In genomic region chr8:93572095-93572501, GRCm38 (mm10) we compare ENCODE assay signal across 8 mouse cellular contexts. TPM values are rescaled to one million over a fixed set of nuclear protein-coding genes. Genes with fewer than 3 reads are reported as not detected.
DNase-seq lines count a peak whose midpoint lies in the region; ATAC-seq and TF ChIP-seq lines count a peak whose summit lies in the region.

No protein-coding gene starts in this region.

- H3K9me3 ChIP-seq in lung, embryonic 15.5 days, result peaks cover 3% of the 10 kb centered on the region; the same call in 1 of the 2 replicates
- H3K9me3 ChIP-seq in hindbrain, embryonic 15.5 days, result 0 out of 2 replicates have a peak, but pooled peaks cover 4% of the 10 kb centered on the region

- H3K27ac ChIP-seq in lung, embryonic 15.5 days, result peak overlapping the region; percentile 87
- peak overlapping the region; percentile 83 for H3K27ac ChIP-seq in hindbrain, embryonic 15.5 days (replicated peaks)
- peak overlapping the region; percentile 92 for H3K27ac ChIP-seq in olfactory bulb, adult 2 months (ENCODE audit: insufficient read depth, low read depth, low read length)

- 38% methylated on average over 2 of the region's 2 CpGs for WGBS in lung, embryonic 15.5 days
- WGBS in hindbrain, embryonic 15.5 days, result 11% methylated on average over 2 of the region's 2 CpGs
- WGBS in olfactory bulb, adult 2 months, result 44% methylated on average over 2 of the region's 2 CpGs

- no peak overlapping the region for H3K9ac ChIP-seq in lung, embryonic 15.5 days
- no peak overlapping the region for H3K9ac ChIP-seq in hindbrain, embryonic 15.5 days

- no peaks in the 10 kb centered on the region for H3K36me3 ChIP-seq in lung, embryonic 15.5 days
- no peaks in the 10 kb centered on the region for H3K36me3 ChIP-seq in hindbrain, embryonic 15.5 days

- H3K4me1 ChIP-seq in lung, embryonic 15.5 days, result peaks cover 30% of the 10 kb centered on the region
- H3K4me1 ChIP-seq in hindbrain, embryonic 15.5 days (replicated peaks), result peaks cover 48% of the 10 kb centered on the region
- H3K4me1 ChIP-seq in olfactory bulb, adult 2 months (ENCODE audit: control insufficient read depth, insufficient read depth, low read length), result peaks cover 20% of the 10 kb centered on the region

- TF ChIP-seq POLR2A in olfactory bulb, adult 2 months (IDR thresholded peaks at IDR 0.05; ENCODE audit: insufficient read depth, low read depth, low read length), result no peak

- no peak overlapping the region for H3K4me2 ChIP-seq in lung, embryonic 15.5 days
- peak overlapping the region; percentile 24; the same call in 1 of the 2 replicates for H3K4me2 ChIP-seq in hindbrain, embryonic 15.5 days

- H3K4me3 ChIP-seq in lung, embryonic 15.5 days, result no peak overlapping the region
- no peak overlapping the region for H3K4me3 ChIP-seq in hindbrain, embryonic 15.5 days
- no peak overlapping the region for H3K4me3 ChIP-seq in olfactory bulb, adult 2 months (ENCODE audit: insufficient read depth, low read depth, low read length)

- H3K27me3 ChIP-seq in lung, embryonic 15.5 days, result no peaks in the 10 kb centered on the region
- H3K27me3 ChIP-seq in hindbrain, embryonic 15.5 days, result no peaks in the 10 kb centered on the region

- ATAC-seq in lung, embryonic 15.5 days (ENCODE audit: borderline replicate concordance, extremely low read depth, low FRiP score, low TSS enrichment), result no peak
- ATAC-seq in hindbrain, embryonic 15.5 days (ENCODE audit: low FRiP score, low read depth), result peak; percentile 46

- TF ChIP-seq CTCF in olfactory bulb, adult 2 months (IDR thresholded peaks at IDR 0.05; ENCODE audit: insufficient read depth, low read depth, low read length), result no peak

- DNase-seq in embryo, embryonic 11 days, result peak; percentile 7
- DNase-seq in embryo, embryonic 10 days (ENCODE audit: low spot score), result no peak
- DNase-seq in lung, postnatal 14 days, result no peak
- DNase-seq in thymus, postnatal 36 days, result no peak
- no peak for DNase-seq in urinary bladder, postnatal 36 days (ENCODE audit: low spot score in 2 of 2)

RNA-seq across cellular contexts. Expression of gene Ces5a, which starts 36.5 kb away (rescaled TPM):
- not detected in 2 replicates for polyA plus RNA-seq in lung, embryonic 15.5 days (2015; fragmentation: Nextera tagmentation; extraction: Ambion mirVana)
- polyA plus RNA-seq in hindbrain, embryonic 15.5 days (2015; fragmentation: Nextera tagmentation; extraction: Ambion mirVana), result 0.49 and 1.3 TPM in 2 replicates
- polyA plus RNA-seq in olfactory bulb, adult 2 months (2012; ENCODE audit: insufficient read depth, insufficient read length, low replicate concordance, missing spikeins), result not detected in 2 replicates
